Mouse (Mus musculus) fibroblast of lung, adult 2 months (primary cell): ENCODE data around the gene Llgl2.

ENCODE experiments used
- DNase-seq: peaks from one replicate; pipeline ENCODE4 v3.0.0-alpha.2; 2011; ENCODE audit warnings: low read depth

Llgl2 gene

GRCm38 (mm10) chr11:115808696-115809310 lies 15.0 kb upstream of the Llgl2 start:
- no peak for DNase-seq

- DNase-seq, result no peak
Observed at GRCm38 (mm10) chr11:115809311-115809781, 14.5 kb upstream of the Llgl2 start.

- DNase-seq, result no peak
Observed at GRCm38 (mm10) chr11:115810377-115810776, 13.5 kb upstream of the Llgl2 start.

GRCm38 (mm10) chr11:115811381-115812093 lies 12.3 kb upstream of the Llgl2 start:
- no peak for DNase-seq

DNA sequence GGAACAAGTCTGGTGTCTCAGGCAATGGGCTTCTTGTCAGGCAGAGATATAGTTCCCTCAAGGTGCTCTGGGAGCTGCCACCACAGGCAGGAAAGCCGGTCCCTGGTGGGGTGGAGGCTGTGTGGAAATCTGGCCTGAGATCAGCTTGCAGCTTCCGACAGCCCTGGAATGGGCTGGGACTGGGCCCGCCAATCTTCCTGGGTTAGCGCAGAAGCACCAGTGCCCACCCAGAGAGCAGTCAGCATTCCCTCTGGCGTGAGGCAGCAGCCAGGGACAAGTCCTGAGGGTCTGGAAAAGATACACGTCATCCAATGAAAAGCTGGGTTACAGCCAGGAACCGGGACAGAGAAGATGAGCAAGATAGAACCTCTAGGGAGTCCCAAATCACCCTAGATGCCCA lies 11.8 kb upstream of the Llgl2 start:
- no peak for DNase-seq

DNA sequence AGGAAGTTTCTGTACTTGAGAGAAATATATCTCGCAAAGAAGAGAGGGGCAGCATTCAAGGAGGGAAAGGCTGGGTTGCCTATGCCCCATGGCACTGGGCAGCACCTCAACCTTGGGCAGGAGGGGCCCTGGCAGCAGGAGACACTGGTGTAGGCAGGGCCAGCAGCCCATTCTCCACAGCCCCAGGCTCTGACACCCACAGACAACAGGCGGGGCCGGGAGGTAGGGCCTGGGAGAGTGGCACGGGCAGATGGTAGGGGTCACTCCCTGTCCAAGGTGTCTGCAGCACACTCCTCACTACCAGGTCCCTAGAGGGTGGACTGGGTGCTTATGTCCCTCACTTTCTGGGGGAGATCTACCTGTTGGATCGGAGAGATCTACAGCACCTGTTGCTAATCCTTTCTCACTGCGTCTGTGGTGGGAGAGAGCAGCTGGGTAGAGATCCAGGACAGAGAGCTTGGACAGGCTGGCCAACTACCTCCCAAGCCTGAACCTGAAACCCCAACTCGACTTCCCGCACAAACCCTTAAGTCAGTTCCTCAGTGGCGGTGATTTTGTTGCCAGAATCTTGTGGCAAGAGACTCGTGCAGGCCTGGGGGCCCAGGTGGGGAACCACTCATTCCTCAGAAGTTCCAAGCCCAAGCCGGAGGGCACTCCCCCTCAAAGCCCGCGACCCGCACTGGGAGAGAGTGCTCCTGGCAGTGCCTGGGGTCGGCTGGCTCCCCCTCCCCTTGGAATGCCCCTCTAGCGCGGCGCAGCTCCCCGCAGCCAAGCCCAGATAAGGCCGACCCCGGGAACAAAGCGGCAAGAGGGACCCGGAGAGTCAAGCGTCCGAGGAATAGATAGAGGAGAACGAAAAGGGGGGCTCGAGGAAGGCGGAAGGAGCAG lies 11.1 kb upstream of the Llgl2 start:
- no peak for DNase-seq

- DNase-seq, result peak; percentile 89
Observed at GRCm38 (mm10) chr11:115813507-115814296, 10.1 kb upstream of the Llgl2 start, which contains the start of gene Caskin2. TSS of gene Caskin2 (minus strand) at chr11:115813639.

DNA sequence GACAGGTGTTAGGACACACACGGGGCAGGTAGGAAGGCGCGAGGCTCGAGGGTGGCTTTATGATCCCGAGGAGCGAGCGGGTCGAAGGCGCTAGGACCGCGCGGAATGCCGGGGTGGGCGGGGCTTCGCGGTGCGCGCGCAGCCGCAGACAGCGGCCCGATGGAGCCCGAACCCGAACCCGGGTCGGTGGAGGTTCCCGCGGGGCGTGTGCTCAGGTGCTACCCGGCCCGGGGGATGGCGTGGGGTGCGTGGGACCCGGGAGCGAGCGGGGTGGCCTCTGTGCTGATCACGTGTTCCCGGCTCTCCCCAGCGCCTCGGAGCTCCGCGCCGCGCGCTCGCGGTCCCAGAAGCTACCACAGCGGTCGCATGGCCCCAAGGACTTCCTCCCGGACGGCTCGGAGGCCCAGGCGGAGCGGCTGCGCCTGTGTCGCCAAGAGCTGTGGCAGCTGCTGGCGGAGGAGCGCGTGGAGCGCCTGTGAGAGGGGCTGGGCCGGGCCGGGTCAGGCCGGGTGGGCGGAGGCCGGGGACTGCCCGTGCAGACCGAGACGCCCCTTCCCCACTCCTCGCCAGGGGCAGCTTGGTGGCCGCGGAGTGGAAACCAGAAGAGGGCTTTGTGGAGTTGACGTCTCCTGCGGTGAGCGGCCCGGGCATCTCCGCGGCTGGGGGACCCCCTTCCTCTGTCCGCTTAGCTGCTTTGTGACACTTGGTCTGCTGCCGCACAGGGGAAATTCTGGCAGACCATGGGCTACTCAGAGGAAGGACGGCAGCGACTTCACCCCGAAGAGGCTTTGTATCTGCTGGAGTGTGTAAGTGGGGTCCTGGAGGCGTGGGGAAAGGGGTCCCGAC lies 9.0 kb upstream of the Llgl2 start, which contains the start of gene Tsen54:
Gene Tsen54 (plus strand): TSS at position 120 of the 846 bp plus-strand sequence.
- DNase-seq, result no peak

- DNase-seq, result no peak
Observed at GRCm38 (mm10) chr11:115817331-115817730, 6.5 kb upstream of the Llgl2 start.

- no peak for DNase-seq
Observed at GRCm38 (mm10) chr11:115819915-115820623, 3.8 kb upstream of the Llgl2 start.

- no peak for DNase-seq
Observed at GRCm38 (mm10) chr11:115821001-115821400, 2.8 kb upstream of the Llgl2 start.

GRCm38 (mm10) chr11:115824813-115825212 lies 964 bp downstream of the Llgl2 start:
- no peak for DNase-seq

DNA sequence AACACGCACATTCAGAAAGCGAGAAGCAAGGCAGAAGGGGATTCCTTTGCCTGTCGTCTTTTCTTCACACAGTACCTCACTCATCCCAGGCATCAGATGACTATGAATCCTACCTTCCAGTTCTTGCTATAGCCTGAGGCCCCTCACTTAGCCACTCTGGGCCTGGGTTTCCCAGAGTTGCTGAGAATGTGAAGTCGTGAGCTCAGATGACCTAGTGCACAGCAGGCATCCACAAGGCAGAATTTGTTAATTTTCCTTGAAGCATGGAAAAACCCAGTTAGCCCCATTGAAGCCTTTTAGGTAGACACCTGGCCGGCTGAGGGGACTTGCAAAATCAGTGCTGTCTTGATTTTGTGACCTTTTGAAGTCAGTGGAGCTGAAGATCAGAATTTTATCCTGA lies 2.6 kb downstream of the Llgl2 start:
- no peak for DNase-seq

DNA sequence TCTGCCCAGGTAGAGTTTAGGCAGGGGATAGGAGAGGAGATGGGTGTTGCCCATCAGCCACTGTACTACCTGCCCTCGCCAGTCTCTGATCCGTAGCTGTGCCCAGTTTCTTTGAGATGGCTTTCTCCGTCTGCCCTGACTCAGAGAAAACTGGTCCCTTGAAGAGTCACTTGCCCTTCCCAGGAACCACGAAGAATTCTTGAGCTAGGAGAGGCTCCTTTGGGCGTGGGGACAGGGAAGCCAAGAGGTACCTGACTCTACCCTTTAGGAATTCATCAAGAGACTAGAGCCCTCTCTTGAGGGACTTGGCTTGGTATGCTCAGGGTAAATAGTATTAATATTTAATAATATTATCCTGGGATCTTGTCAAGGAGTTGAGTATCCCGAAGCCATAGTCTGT lies 3.8 kb downstream of the Llgl2 start:
- DNase-seq, result no peak

- no peak for DNase-seq
Observed at GRCm38 (mm10) chr11:115829036-115829435, 5.2 kb downstream of the Llgl2 start.

- DNase-seq, result no peak
Observed at GRCm38 (mm10) chr11:115830550-115831325, 6.9 kb downstream of the Llgl2 start.

DNA sequence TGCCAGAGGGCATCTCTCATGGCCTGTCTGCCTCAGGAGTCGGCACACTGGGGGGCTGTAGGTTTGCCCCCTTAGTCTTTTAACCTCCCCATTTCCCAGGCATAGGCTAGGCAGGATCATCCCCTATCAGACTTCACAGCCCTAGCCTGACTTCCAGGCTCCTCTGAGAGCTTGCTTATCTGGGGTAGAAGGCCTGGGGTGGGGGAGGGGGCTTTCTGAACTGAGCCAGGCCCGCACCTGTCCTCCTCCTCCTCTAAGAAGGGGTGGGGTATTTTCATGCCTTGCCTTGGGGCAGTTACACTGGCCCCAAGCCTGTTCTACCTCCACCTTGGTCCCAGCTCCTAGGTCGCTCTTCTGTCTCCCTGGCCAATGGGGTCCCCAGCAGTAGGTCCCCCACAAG lies 7.7 kb downstream of the Llgl2 start:
- DNase-seq, result no peak

DNA sequence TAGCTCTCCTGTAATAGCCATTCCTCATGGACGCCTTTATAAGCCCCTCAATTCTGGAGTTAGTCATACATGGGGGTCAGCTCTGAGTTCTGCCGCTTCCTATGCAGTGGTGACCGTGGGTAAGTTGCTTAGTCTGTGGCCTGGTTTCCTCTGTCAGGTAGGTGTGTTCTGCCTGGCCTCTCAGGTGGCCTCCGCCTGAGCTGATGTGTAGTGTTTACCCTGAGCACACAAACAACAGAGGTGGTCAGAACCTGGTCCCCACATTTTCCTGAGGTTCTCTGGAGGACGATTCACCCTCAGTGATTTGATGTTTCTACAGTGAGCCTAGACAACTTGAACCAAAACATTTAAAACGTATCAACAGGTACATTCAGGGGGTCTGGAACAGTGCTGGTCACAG lies 8.2 kb downstream of the Llgl2 start:
- DNase-seq, result no peak

DNA sequence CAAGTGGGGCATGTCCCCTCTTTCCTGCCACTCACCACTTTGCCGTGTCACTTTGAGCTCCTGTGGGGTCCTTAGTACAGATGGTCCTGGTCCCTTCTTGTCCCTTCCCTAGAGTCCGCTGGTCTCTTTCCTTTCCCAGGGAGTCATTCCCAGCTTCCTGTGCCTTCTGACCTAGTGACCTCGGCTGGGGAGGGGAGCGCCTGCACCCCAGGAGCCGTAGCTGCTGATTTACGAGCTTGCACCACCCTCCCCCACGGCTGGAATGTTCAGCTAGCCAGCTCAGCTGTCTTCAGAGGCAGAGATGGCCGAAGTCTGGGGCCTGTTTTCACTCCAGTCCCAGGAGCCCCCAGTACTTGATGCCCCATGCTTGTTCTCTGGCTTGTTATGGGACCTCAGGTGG lies 8.7 kb downstream of the Llgl2 start:
- DNase-seq, result no peak
